Mouse (Mus musculus) liver, adult 2 months (tissue): ENCODE data around the gene Myo18b.

ENCODE experiments used
- CTCF ChIP-seq: fragments of 200-500 bp; IDR thresholded peaks from 2 replicates; pipeline ENCODE4 v1.5.1; 2011; ENCODE audit warnings: low read depth, low read length, control low read depth
- POLR2A ChIP-seq: fragments of 200-500 bp; IDR thresholded peaks from 2 replicates; pipeline ENCODE4 v1.6.1; 2011; ENCODE audit warnings: low read length, control low read depth; ENCODE audit not compliant: insufficient read depth; ENCODE audit errors: extremely low read depth

- TF ChIP-seq CTCF = no peak
- TF ChIP-seq POLR2A = no peak
Measured at GRCm38 (mm10) chr5:112790376-112791111, 105.6 kb downstream of the Myo18b start.
